Mouse (Mus musculus): ENCODE measurements around the gene Prdx3.
A peak's percentile ranks its signal among the peaks of the same experiment; 100 is the strongest.

Prdx3 gene

GRCm38 (mm10) chr19:60860868-60861700 is 13.3 kb downstream of the Prdx3 start, which contains the start of gene Sfxn4:
Sfxn4 (minus strand) TSS chr19:60861479.
- DNase-seq (ENCODE audit: low read depth): peak; percentile 80

- no peak for DNase-seq (ENCODE audit: low read depth)
These were observed 28.6 kb downstream of the Prdx3 start for GRCm38 (mm10) chr19:60845731-60846130.

GRCm38 (mm10) chr19:60843324-60843723 is 31.0 kb downstream of the Prdx3 start:
- no peak for DNase-seq (ENCODE audit: low read depth)

GRCm38 (mm10) chr19:60837747-60838146 is 36.6 kb downstream of the Prdx3 start:
- DNase-seq (ENCODE audit: low read depth): peak; percentile 68

- DNase-seq (ENCODE audit: low read depth): no peak
These were observed 55.7 kb downstream of the Prdx3 start for GRCm38 (mm10) chr19:60818677-60819076.

Data from c-Kit-positive CD71-negative TER-119-negative erythroid progenitor cells, embryonic 14.5 days (primary cell).